Mouse (Mus musculus): ENCODE measurements around the gene 1700018G05Rik.
"Not testable (repeated sequence)": the region's sequence is repeated elsewhere in the genome, so short reads cannot be mapped to it uniquely, and the experiment has no call there.

Gene 1700018G05Rik

DNA sequence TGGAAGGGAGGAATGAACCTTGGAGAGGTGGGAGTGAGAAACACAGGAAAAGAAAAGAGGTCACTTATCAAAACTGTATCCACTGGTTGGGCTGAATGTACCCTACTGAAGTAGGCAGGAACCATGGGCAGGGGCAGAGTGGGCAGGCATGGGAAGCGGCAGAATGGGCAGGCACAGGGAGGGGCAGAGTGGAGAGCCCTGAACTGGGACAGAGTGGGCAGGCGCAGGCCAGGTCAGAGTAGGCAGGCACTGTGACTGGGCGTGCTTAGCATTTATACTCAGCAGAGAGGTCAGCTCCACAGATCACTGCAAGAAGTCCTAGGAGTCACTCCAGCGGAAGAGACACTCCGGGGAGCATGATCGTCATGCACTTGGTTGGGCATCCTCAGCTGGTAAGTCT is at the start of gene 1700018G05Rik:
Gene 1700018G05Rik (plus strand): TSS at position 301 of the 400 bp plus-strand sequence.
- not testable (repeated sequence) for DNase-seq (ENCODE audit: low read depth in 1 of 2, low spot score in 2 of 2)

DNA sequence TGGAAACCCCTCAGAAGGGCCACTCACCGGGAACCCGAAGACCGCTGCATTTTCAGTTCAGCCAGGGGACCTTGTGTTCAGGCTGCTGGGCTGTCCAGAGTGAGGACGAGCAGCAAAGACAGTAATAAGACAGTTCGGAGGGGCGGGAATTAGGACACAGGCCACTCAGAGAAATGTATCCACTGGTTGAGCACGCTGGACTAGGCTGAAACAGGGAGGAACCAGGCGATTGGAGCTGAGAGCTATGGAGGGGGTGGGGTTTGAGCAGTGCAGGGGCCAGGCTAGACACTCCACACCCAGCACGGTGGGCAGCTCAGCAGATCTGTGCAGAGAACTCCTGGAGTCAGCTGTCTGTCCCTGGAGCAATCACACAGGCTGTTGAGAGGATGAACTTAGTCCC is 19.6 kb upstream of the 1700018G05Rik start, which contains the start of the genes Dmrtc1a and 1700011M02Rik:
Gene Dmrtc1a (minus strand): TSS at position 101 of the 400 bp plus-strand sequence.
Gene 1700011M02Rik (plus strand): TSS at position 319 of the 400 bp plus-strand sequence.
- not testable (repeated sequence) for DNase-seq (ENCODE audit: low read depth in 1 of 2, low spot score in 2 of 2)

DNA sequence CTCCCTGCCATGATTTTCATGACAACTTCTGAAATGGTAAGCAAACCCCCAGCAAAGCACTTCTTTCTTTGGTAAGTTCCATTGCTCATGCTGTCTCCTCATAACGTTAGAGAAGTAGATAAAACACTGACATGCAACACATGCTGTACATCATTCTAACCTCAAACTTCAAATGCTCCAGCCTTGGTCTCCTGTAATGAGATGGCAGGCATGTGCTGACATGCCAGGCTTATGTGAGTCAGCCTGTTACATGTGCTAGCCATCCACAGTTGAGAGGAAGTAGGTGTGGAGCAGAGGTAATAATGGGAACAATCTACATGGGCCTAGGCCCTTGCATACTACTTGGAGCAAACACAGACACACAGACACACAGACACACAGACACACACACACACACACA is 13.3 kb upstream of the 1700018G05Rik start:
- DNase-seq (ENCODE audit: low read depth in 1 of 2, low spot score in 2 of 2) = not testable (repeated sequence)

DNA sequence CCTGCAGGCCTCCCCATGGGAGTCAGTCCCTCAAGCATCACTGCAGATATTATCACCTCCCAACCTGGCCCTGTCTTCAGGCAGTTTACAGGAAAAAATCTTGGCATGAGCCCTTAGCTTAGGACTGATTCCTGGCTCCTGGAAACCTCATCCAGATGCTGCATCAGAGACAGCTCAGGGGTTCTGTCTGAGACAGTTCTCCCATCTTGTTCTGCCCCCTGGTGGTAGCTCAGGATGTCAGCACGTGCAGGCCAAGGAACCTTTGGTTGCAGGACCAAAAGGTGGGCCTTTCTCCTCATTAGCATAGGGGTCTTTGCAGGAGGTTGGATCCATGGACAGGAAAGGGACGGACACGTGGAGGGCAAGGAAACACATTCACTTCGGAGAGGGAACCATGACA is 1.5 kb upstream of the 1700018G05Rik start:
- DNase-seq (ENCODE audit: low read depth in 1 of 2, low spot score in 2 of 2) = not testable (repeated sequence)

DNA sequence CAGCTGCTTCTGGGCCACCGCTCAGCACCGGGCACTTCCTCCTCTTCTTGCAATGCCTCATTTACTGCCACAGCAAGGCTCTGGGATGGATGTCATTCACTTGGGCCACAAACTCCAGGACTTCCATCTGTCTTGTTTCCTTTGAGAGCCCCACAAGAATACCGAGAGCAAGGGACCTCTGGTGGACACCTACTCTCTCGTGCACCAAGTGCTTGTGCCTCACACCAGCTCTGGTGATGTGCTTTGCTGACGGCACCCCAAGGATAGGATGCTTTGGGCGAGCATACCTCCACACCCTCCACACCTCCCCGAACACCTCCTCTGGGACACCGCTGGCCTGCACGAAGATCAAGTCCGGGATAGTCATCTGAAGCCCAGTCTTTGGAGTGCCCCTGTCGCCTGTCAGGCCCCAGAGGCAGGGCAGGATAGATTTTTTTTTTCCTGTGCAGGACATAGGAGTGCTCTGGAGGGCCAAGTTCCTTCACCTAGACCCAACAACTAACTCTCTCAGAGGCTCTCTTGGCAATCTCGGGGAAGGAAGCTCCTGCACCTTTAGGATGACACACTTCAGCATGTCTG is 4.9 kb downstream of the 1700018G05Rik start:
- DNase-seq (ENCODE audit: low read depth in 1 of 2, low spot score in 2 of 2) = no peak

DNA sequence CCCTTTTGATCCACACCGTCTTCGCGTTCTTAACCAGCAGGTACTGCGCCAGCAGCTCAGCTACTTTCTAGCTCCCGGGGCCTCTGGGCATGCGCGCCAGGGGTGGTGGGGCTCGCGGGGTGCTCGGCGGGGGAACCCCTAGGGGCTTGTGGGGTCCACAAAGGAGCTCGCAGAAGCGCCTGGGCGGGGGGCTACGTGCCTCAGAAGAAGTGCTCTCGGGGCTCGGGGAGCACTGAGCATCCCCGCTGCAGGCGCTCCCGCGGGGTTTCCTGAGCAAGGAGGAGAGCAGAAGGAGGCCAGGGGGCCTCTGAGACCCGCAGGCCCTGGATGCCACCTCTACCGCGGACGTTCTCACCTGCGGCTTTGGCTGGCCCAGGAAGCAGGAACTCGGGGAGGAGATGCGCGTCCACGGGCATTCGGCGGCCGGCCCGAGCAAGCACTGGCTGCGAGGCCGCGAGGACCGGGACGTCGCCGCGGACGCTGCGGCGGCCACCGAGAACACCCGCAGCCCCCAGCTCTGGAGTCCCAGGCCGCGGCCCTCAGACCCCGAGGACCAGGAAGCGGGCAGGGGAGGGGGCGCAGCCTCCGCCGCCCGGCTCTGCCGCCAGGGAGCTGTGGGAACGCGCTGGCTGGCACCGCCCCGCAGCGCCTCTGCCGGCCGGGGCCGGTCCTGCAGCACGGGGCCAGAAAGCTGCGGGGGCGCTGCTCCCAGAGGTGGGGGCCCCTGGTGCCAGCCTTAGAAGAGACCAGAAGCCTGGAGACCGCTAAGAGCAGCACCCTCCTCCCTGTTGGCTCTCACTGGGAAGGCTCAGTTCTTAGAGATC is 5.6 kb downstream of the 1700018G05Rik start:
- no peak for DNase-seq (ENCODE audit: low read depth in 1 of 2, low spot score in 2 of 2)

DNA sequence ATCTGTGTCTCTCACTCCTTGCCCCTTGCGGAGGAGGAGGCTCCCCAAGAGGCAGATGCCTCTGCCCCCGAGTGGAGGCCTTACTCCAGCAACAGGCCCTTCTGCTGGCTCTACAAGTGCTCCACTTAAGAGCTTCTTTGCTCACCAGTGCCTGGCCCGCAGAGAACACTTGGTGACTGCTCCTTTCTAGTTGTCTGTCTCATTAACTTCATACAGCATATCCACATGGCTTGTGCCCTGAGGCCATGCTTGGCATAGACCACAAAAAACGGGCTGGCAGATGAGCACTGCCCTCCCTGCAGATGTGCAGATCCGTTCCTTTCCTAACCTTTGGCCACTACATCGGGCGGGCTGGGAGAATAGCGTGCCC is 6.2 kb downstream of the 1700018G05Rik start:
- DNase-seq (ENCODE audit: low read depth in 1 of 2, low spot score in 2 of 2) = no peak

DNA sequence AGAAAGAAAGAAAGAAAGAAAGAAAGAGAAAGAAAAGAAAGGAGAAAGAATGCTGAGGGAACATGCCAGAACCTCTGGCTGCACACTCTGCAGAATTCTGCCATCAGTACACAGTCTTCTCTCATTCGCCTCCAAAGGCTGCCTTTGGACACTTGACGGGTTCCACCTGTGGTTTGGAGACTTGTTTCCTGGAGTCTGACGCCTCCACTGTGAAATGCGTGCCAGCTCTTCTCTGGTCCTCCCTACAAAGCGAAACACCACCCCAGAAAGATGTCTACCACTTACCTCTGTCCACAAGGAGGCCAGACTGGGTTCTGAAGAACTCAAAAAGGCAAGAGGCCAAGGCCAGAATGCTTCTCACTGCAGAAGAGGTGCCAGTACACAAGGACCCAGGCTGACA is 8.6 kb downstream of the 1700018G05Rik start:
- no peak for DNase-seq (ENCODE audit: low read depth in 1 of 2, low spot score in 2 of 2)

DNA sequence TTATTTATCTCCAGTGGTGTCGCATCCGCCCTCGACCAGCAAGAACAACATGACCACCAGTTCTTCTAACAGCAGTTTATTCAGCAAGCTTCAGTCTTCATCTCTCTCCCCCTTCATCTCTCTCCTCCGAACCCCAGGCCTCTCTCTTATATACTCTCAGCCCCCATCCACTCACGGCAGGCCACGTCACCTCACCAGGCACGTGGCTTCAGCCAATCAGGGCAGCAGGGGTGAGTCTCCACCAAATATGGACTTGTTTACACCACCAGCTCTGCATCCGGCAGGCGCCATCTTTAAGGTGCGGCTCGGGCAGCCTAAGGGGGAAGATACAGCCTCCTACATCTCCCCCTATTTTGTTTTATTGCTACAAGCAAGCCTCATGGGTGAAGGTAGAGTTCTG is 22.0 kb downstream of the 1700018G05Rik start:
- DNase-seq (ENCODE audit: low read depth in 1 of 2, low spot score in 2 of 2) = not testable (repeated sequence)

DNA sequence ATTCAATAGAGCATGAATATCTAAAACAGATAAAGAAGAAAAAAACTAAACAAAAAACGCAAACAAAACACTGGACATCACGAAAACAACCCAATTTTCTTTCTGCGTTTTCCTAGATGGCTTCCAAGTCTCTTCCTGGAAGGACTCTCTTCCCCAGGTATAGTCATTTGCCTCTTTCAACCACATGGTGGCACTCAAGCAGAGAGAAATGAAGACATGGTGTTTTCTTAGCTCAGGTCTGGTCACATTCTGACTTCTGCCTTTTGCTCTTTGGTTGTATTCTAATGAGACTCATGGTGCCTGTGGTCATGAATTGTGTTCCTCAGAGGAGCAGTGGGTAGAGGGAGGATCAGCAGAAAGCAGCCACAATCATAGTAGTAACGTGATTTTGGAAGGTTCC is 30.7 kb downstream of the 1700018G05Rik start:
- DNase-seq (ENCODE audit: low read depth in 1 of 2, low spot score in 2 of 2) = no peak

DNA sequence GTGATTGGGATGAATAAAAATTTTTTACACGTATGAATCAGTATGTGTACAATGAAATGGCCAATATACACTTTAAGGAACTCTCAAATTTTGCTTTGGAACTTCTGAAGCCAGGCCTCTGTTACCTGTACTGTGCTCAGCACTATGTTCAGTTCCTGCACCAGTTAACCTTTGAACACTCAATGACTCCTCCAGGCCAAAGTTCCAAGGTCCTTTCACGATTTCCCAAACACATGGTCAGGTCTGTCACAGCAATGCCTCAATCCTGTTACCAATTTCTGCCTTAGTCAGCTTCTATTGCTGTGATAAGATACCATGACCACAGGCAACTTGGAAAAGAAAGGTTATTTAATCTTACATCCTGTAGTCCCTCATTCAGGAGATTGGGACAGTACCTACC is 32.4 kb downstream of the 1700018G05Rik start:
- no peak for DNase-seq (ENCODE audit: low read depth in 1 of 2, low spot score in 2 of 2)
